Mouse (Mus musculus) G1E-ER4 (cell line): ENCODE data around the gene Capn13. TPM values are rescaled to one million over a fixed set of nuclear protein-coding genes. Genes with fewer than 3 reads are reported as not detected.

Experiments used
- GATA1 ChIP-seq: IDR thresholded peaks from one replicate; pipeline ENCODE4 v1.8.0; 2012; ENCODE audit warnings: low read length, inconsistent platforms
- polyA plus RNA-seq: library from polyadenylated mRNA; stranded (reverse); fragments of >175 nt; gene quantifications from 2 replicates; pipeline ENCODE4 v1.2.3, GENCODE M21; 2012

Gene Capn13
- polyA plus RNA-seq, 1 experiment: not detected

- TF ChIP-seq GATA1: no peak
These were observed 19.0 kb downstream of the Capn13 start for GRCm38 (mm10) chr17:73381681-73382080.

- TF ChIP-seq GATA1: no peak
These were observed 22.7 kb downstream of the Capn13 start for GRCm38 (mm10) chr17:73377778-73378484.

- no peak for TF ChIP-seq GATA1
These were observed 33.3 kb downstream of the Capn13 start for GRCm38 (mm10) chr17:73367334-73367733.

GRCm38 (mm10) chr17:73361054-73361453 is 39.6 kb downstream of the Capn13 start:
- TF ChIP-seq GATA1: no peak

GRCm38 (mm10) chr17:73343632-73344390 is 56.9 kb downstream of the Capn13 start:
- no peak for TF ChIP-seq GATA1

- TF ChIP-seq GATA1: no peak
These were observed 58.0 kb downstream of the Capn13 start for GRCm38 (mm10) chr17:73342673-73343072.

- TF ChIP-seq GATA1: no peak
These were observed 71.6 kb downstream of the Capn13 start for GRCm38 (mm10) chr17:73329071-73329470.

GRCm38 (mm10) chr17:73325314-73325713 is 75.4 kb downstream of the Capn13 start:
- no peak for TF ChIP-seq GATA1

- no peak for TF ChIP-seq GATA1
These were observed 75.9 kb downstream of the Capn13 start for GRCm38 (mm10) chr17:73324732-73325131.

- no peak for TF ChIP-seq GATA1
These were observed 76.7 kb downstream of the Capn13 start for GRCm38 (mm10) chr17:73323981-73324380.

GRCm38 (mm10) chr17:73314786-73315185 is 85.9 kb downstream of the Capn13 start:
- TF ChIP-seq GATA1: no peak

- TF ChIP-seq GATA1: no peak
These were observed 89.2 kb downstream of the Capn13 start for GRCm38 (mm10) chr17:73311491-73311890.

- TF ChIP-seq GATA1: no peak
These were observed 92.0 kb downstream of the Capn13 start for GRCm38 (mm10) chr17:73308691-73309090.

GRCm38 (mm10) chr17:73306626-73307025 is 94.0 kb downstream of the Capn13 start:
- no peak for TF ChIP-seq GATA1

- TF ChIP-seq GATA1: no peak
These were observed 95.0 kb downstream of the Capn13 start for GRCm38 (mm10) chr17:73305622-73306021.

GRCm38 (mm10) chr17:73304086-73304812 is 96.4 kb downstream of the Capn13 start:
- no peak for TF ChIP-seq GATA1

- TF ChIP-seq GATA1: no peak
These were observed 97.0 kb downstream of the Capn13 start for GRCm38 (mm10) chr17:73303676-73304075.
